Comparison of ENCODE assay signal across 27 mouse cellular contexts in genomic region chr5:23774186-23774585, GRCm38 (mm10). TPM values are rescaled to one million over a fixed set of nuclear protein-coding genes. Genes with fewer than 3 reads are reported as not detected.
A peak's percentile ranks its signal among the peaks of the same experiment; 100 is the strongest.
DNase-seq lines count a peak whose midpoint lies in the region; TF ChIP-seq lines count a peak whose summit lies in the region.
"Had no signal": no experiment of that assay in that cellular context is flagged by ENCODE, and none has a peak within 500 bp of the region (broad histone marks: within the 10 kb centered on the region; RNA-seq: fewer than 3 reads in every experiment).

No protein-coding gene starts in this region.

- no peak overlapping the region for H3K4me3 ChIP-seq in MEL (ENCODE audit: control insufficient read depth in 1 of 2, insufficient read depth in 1 of 2, low read depth in 2 of 2, low read length in 2 of 2)
- H3K4me3 ChIP-seq: embryonic facial prominence, embryonic 10.5 days; embryonic facial prominence, embryonic 13.5 days; forebrain, embryonic 10.5 days; forebrain, embryonic 13.5 days; heart, embryonic 12.5 days; heart, embryonic 15.5 days; hindbrain, embryonic 10.5 days; hindbrain, embryonic 13.5 days; intestine, embryonic 15.5 days had no signal

- TF ChIP-seq CTCF in MEL (IDR thresholded peaks at IDR 0.05 in 2 of 3, conservative IDR thresholded peaks at IDR 0.05 in 1 of 3; ENCODE audit: control insufficient read depth in 1 of 3, insufficient read depth in 1 of 3, low read depth in 2 of 3, low read length in 3 of 3, poor library complexity in 1 of 3, severe bottlenecking in 1 of 3) = no peak

- peaks cover 0 to 1% of the 10 kb centered on the region in 2 experiments; a peak in 1 of 4 replicates for H3K4me1 ChIP-seq in MEL (ENCODE audit: control insufficient read depth in 1 of 2, insufficient read depth in 2 of 2, low read length in 2 of 2)
- H3K4me1 ChIP-seq: embryonic facial prominence, embryonic 10.5 days; embryonic facial prominence, embryonic 13.5 days; forebrain, embryonic 10.5 days; forebrain, embryonic 13.5 days; heart, embryonic 12.5 days; heart, embryonic 15.5 days; hindbrain, embryonic 10.5 days; hindbrain, embryonic 13.5 days; intestine, embryonic 15.5 days had no signal

- no peaks in the 10 kb centered on the region for H3K9me3 ChIP-seq in MEL (replicated peaks; ENCODE audit: insufficient read depth, low read length)
- H3K9me3 ChIP-seq: embryonic facial prominence, embryonic 10.5 days; embryonic facial prominence, embryonic 13.5 days; forebrain, embryonic 10.5 days; forebrain, embryonic 13.5 days; heart, embryonic 12.5 days; heart, embryonic 15.5 days; hindbrain, embryonic 10.5 days; hindbrain, embryonic 13.5 days; intestine, embryonic 15.5 days had no signal

- no peak for TF ChIP-seq EP300 in MEL (IDR thresholded peaks at IDR 0.05; ENCODE audit: low read depth in 1 of 2, low read length in 2 of 2)

- no peak for TF ChIP-seq POLR2A in MEL (IDR thresholded peaks at IDR 0.05; ENCODE audit: control insufficient read depth in 1 of 2, insufficient read depth in 1 of 2, low read depth in 1 of 2, low read length in 2 of 2, poor library complexity in 1 of 2)

- TF ChIP-seq RAD21 in MEL (IDR thresholded peaks at IDR 0.05; ENCODE audit: low read depth, low read length) = no peak

- DNase-seq in 3T3-L1 (ENCODE audit: low read depth, low spot score) (peak; percentile 47), MEL (ENCODE audit: low read depth, low spot score) (peak; percentile 46), ZHBTc4 (ENCODE audit: low read depth, low spot score) (peak; percentile 33)
- DNase-seq in urinary bladder, adult 2 months (ENCODE audit: low spot score) = no peak
- DNase-seq in adrenal gland, adult 8-10 months = no peak
- no peak for DNase-seq in layer of hippocampus, postnatal 36 days
- DNase-seq: adrenal gland, postnatal 14 days; cerebellum, adult 11-12 months; cerebellum, adult 8-10 months; cerebellum, postnatal 10 days; cerebellum, postnatal 36 days; embryo, embryonic 11 days; gastrocnemius, postnatal 10 days; gastrocnemius, postnatal 36 days; heart, adult 11 months; heart, postnatal 10 days; heart, postnatal 36 days; kidney, adult 11 months had no signal

- no peaks in the 10 kb centered on the region for H3K27me3 ChIP-seq in MEL (ENCODE audit: control insufficient read depth in 1 of 2, insufficient read depth in 2 of 2, low read length in 2 of 2)
- H3K27me3 ChIP-seq: embryonic facial prominence, embryonic 13.5 days; forebrain, embryonic 13.5 days; heart, embryonic 12.5 days; heart, embryonic 15.5 days; hindbrain, embryonic 13.5 days; intestine, embryonic 15.5 days had no signal

- no peak overlapping the region for H3K9ac ChIP-seq in MEL (ENCODE audit: control insufficient read depth, low read depth, low read length, poor library complexity, severe bottlenecking)
- H3K9ac ChIP-seq: embryonic facial prominence, embryonic 13.5 days; forebrain, embryonic 13.5 days; heart, embryonic 12.5 days; heart, embryonic 15.5 days; hindbrain, embryonic 13.5 days; intestine, embryonic 15.5 days had no signal

- H3K79me2 ChIP-seq in MEL (ENCODE audit: control insufficient read depth, insufficient read depth, low read length, poor library complexity) = peaks cover 19% of the 10 kb centered on the region

- peaks cover 4 to 40% of the 10 kb centered on the region in 2 experiments for H3K36me3 ChIP-seq in MEL (ENCODE audit: control insufficient read depth in 1 of 2, insufficient read depth in 2 of 2, low read length in 2 of 2)

- no peak overlapping the region for H3K27ac ChIP-seq in MEL (ENCODE audit: control insufficient read depth, low read depth, low read length)
- H3K27ac ChIP-seq: embryonic facial prominence, embryonic 10.5 days; embryonic facial prominence, embryonic 13.5 days; forebrain, embryonic 10.5 days; forebrain, embryonic 13.5 days; heart, embryonic 15.5 days; hindbrain, embryonic 10.5 days; hindbrain, embryonic 13.5 days; intestine, embryonic 15.5 days had no signal

TF ChIP-seq in MEL, 35 proteins besides CTCF, POLR2A, EP300 and RAD21:
- TF ChIP-seq MYB (IDR thresholded peaks at IDR 0.05; ENCODE audit: low read depth, low read length) (no peak), MAFK (IDR thresholded peaks at IDR 0.05; ENCODE audit: borderline replicate concordance, low read depth, low read length) (no peak), ZKSCAN1 (IDR thresholded peaks at IDR 0.05; ENCODE audit: low read depth, low read length) (no peak), ELF1 (IDR thresholded peaks at IDR 0.05; ENCODE audit: low read depth, low read length) (no peak), MEF2A (IDR thresholded peaks at IDR 0.05; ENCODE audit: extremely low read depth, insufficient replicate concordance, low read depth, low read length, poor library complexity, severe bottlenecking) (no peak), ZC3H11A (IDR thresholded peaks at IDR 0.05; ENCODE audit: low read depth, low read length) (no peak), SMC3 (IDR thresholded peaks at IDR 0.05; ENCODE audit: low read depth, low read length) (no peak), ETS1 (IDR thresholded peaks at IDR 0.05; ENCODE audit: low read depth, low read length) (no peak), ZMIZ1 (IDR thresholded peaks at IDR 0.05; ENCODE audit: low read depth, low read length) (no peak), TAL1 (IDR thresholded peaks at IDR 0.05; ENCODE audit: low read length) (no peak), MAX (IDR thresholded peaks at IDR 0.05; ENCODE audit: low read length) (no peak), RCOR1 (IDR thresholded peaks at IDR 0.05; ENCODE audit: low read depth, low read length) (no peak), MYC (IDR thresholded peaks at IDR 0.05; ENCODE audit: low read depth, low read length) (no peak), CHD2 (IDR thresholded peaks at IDR 0.05; ENCODE audit: low read length) (no peak), USF2 (IDR thresholded peaks at IDR 0.05; ENCODE audit: borderline replicate concordance in 1 of 2, insufficient read depth in 1 of 2, low read depth in 1 of 2, low read length in 2 of 2) (no peak), NRF1 (IDR thresholded peaks at IDR 0.05; ENCODE audit: insufficient read depth, low read depth, low read length, poor library complexity, severe bottlenecking) (no peak), UBTF (IDR thresholded peaks at IDR 0.05; ENCODE audit: borderline replicate concordance, insufficient read depth, low read depth, low read length) (no peak), MXI1 (IDR thresholded peaks at IDR 0.05; ENCODE audit: low read depth, low read length) (no peak)
TF ChIP-seq in MEL: peak in this region for 0.

RNA-seq across cellular contexts. Expression of gene Pus7, which starts 9.3 kb away (rescaled TPM):
- total RNA-seq in MEL (2012; rRNA removed) = 80.6 and 95.8 TPM in 2 replicates
- 100 to 1,000 TPM in 1 of 2 experiments, not detected in 1; 142 TPM for polyA plus RNA-seq in MEL (2012; ENCODE audit: insufficient read depth in 1 of 2, insufficient read length in 2 of 2, low read depth in 1 of 2, low replicate concordance in 2 of 2, missing spikeins in 1 of 2)
- 21.7 and 27.2 TPM in 2 replicates for polyA plus RNA-seq in urinary bladder, adult 2 months (2012; rRNA removed)
- 10 to 100 TPM; 18.3 to 24.3 (median 22.8) TPM for total RNA-seq in adrenal gland, adult 8-10 months (2022)
- total RNA-seq in layer of hippocampus, postnatal 36 days (2021) = 10 to 100 TPM; 14.9 to 21.1 TPM

RNA-seq across cellular contexts. Expression of gene Rint1, which starts 13.3 kb away (rescaled TPM):
- 31.9 and 42.5 TPM in 2 replicates for total RNA-seq in MEL (2012; rRNA removed)
- 100 to 1,000 TPM in 1 of 2 experiments, 10 to 100 TPM in 1; 48.8 to 419 TPM for polyA plus RNA-seq in MEL (2012; ENCODE audit: insufficient read depth in 1 of 2, insufficient read length in 2 of 2, low read depth in 1 of 2, low replicate concordance in 2 of 2, missing spikeins in 1 of 2)
- polyA plus RNA-seq in urinary bladder, adult 2 months (2012; rRNA removed) = 16.4 and 18.4 TPM in 2 replicates
- total RNA-seq in adrenal gland, adult 8-10 months (2022) = 10 to 100 TPM; 21.9 to 26.4 (median 24.3) TPM
- 10 to 100 TPM; 21.8 to 22.7 TPM for total RNA-seq in layer of hippocampus, postnatal 36 days (2021)

Comparison
In these comparisons a context has a peak if more than half of its experiments do, and no peak if none do; other contexts are left out.
1. DNase-seq: peak in 3T3-L1 (single experiment), MEL (single experiment) and ZHBTc4 (single experiment); none in urinary bladder, adult 2 months (single experiment), adrenal gland, adult 8-10 months (single experiment) and layer of hippocampus, postnatal 36 days (0 of 2).